Comparison of ENCODE assay signal across 8 mouse cellular contexts in genomic region chr7:144417644-144418343, GRCm38 (mm10). TPM values are rescaled to one million over a fixed set of nuclear protein-coding genes. Genes with fewer than 3 reads are reported as not detected.
DNase-seq lines count a peak whose midpoint lies in the region; ATAC-seq and TF ChIP-seq lines count a peak whose summit lies in the region.

No protein-coding gene starts in this region.

- H3K27me3 ChIP-seq in forebrain, postnatal 0 days (ENCODE audit: insufficient read depth, low read length) = no peaks in the 10 kb centered on the region
- H3K27me3 ChIP-seq in hindbrain, embryonic 15.5 days = no peaks in the 10 kb centered on the region
- no peaks in the 10 kb centered on the region for H3K27me3 ChIP-seq in limb, embryonic 14.5 days (ENCODE audit: control insufficient read depth, insufficient read depth, low read length)

- peaks cover 20% of the 10 kb centered on the region for H3K36me3 ChIP-seq in forebrain, postnatal 0 days (ENCODE audit: insufficient read depth)
- no peaks in the 10 kb centered on the region for H3K36me3 ChIP-seq in hindbrain, embryonic 15.5 days
- H3K36me3 ChIP-seq in limb, embryonic 14.5 days (ENCODE audit: control insufficient read depth, insufficient read depth, low read length) = no peaks in the 10 kb centered on the region

- TF ChIP-seq CTCF in forebrain, postnatal 0 days (IDR thresholded peaks at IDR 0.05; ENCODE audit: low read depth) = no peak

- H3K4me3 ChIP-seq in forebrain, postnatal 0 days (ENCODE audit: low read depth, low read length) = no peak overlapping the region
- H3K4me3 ChIP-seq in hindbrain, embryonic 15.5 days = no peak overlapping the region
- no peak overlapping the region for H3K4me3 ChIP-seq in limb, embryonic 14.5 days (replicated peaks; ENCODE audit: low read length)

- TF ChIP-seq POLR2A in limb, embryonic 14.5 days (IDR thresholded peaks at IDR 0.05; ENCODE audit: borderline replicate concordance, extremely low read depth, insufficient read depth, insufficient read length) = no peak

- 8% methylated on average over 16 of the region's 16 CpGs for WGBS in forebrain, postnatal 0 days
- WGBS in hindbrain, embryonic 15.5 days = 18% methylated on average over 16 of the region's 16 CpGs
- 44% methylated on average over 16 of the region's 16 CpGs for WGBS in limb, embryonic 14.5 days

- H3K4me2 ChIP-seq in forebrain, postnatal 0 days (ENCODE audit: low read depth) = peak overlapping the region; percentile 41
- peak overlapping the region; percentile 31 for H3K4me2 ChIP-seq in hindbrain, embryonic 15.5 days
- no peak overlapping the region for H3K4me2 ChIP-seq in limb, embryonic 14.5 days (replicated peaks; ENCODE audit: low read depth, low read length, severe bottlenecking)

- H3K27ac ChIP-seq in forebrain, postnatal 0 days (ENCODE audit: low read depth, low read length) = peak overlapping the region; percentile 84
- H3K27ac ChIP-seq in hindbrain, embryonic 15.5 days (replicated peaks) = peak overlapping the region; percentile 78
- H3K27ac ChIP-seq in limb, embryonic 14.5 days (replicated peaks; ENCODE audit: low read depth, low read length) = no peak overlapping the region

- H3K4me1 ChIP-seq in forebrain, postnatal 0 days (ENCODE audit: insufficient read depth) = peaks cover 16% of the 10 kb centered on the region
- peaks cover 32% of the 10 kb centered on the region for H3K4me1 ChIP-seq in hindbrain, embryonic 15.5 days (replicated peaks)
- H3K4me1 ChIP-seq in limb, embryonic 14.5 days (ENCODE audit: control insufficient read depth, insufficient read depth, low read length) = peaks cover 19% of the 10 kb centered on the region

- ATAC-seq in forebrain, postnatal 0 days = peak; percentile 93
- ATAC-seq in hindbrain, embryonic 15.5 days (ENCODE audit: low FRiP score, low read depth) = peak; percentile 79
- peak; percentile 28; the same call in 1 of the 2 replicates for ATAC-seq in limb, embryonic 14.5 days (ENCODE audit: low FRiP score, low read depth)

- peak; percentile 38 to 54 for DNase-seq in kidney, postnatal 4 days
- no peak for DNase-seq in kidney, adult 18-20 months
- peak; percentile 50 for DNase-seq in cerebellum, adult 11-12 months
- peak; percentile 88 for DNase-seq in forebrain, postnatal 0 days
- peak; percentile 28 for DNase-seq in limb, embryonic 14.5 days (ENCODE audit: low spot score)
- peak; percentile 30 for DNase-seq in ovary, postnatal 36 days (ENCODE audit: low spot score)
- DNase-seq in spleen, postnatal 10 days (ENCODE audit: low spot score in 2 of 2) = no peak

- no peaks in the 10 kb centered on the region for H3K9me3 ChIP-seq in forebrain, postnatal 0 days (ENCODE audit: low read length)
- no peaks in the 10 kb centered on the region for H3K9me3 ChIP-seq in hindbrain, embryonic 15.5 days
- no peaks in the 10 kb centered on the region for H3K9me3 ChIP-seq in limb, embryonic 14.5 days (ENCODE audit: control insufficient read depth, low read length)

- H3K9ac ChIP-seq in forebrain, postnatal 0 days = peak overlapping the region; percentile 35
- no peak overlapping the region for H3K9ac ChIP-seq in hindbrain, embryonic 15.5 days
- no peak overlapping the region for H3K9ac ChIP-seq in limb, embryonic 14.5 days (ENCODE audit: low read depth, low read length, severe bottlenecking)

RNA-seq across cellular contexts. Expression of gene Cttn, which starts 53.0 kb away (rescaled TPM):
- total RNA-seq in forebrain, postnatal 0 days (2014; rRNA removed) = 109 and 132 TPM in 2 replicates
- polyA plus RNA-seq in forebrain, postnatal 0 days (2015; fragmentation: Nextera tagmentation; extraction: Ambion mirVana) = 143 and 164 TPM in 2 replicates
- 171 and 187 TPM in 2 replicates for polyA plus RNA-seq in hindbrain, embryonic 15.5 days (2015; fragmentation: Nextera tagmentation; extraction: Ambion mirVana)
- polyA plus RNA-seq in limb, embryonic 14.5 days (2012; rRNA removed) = 188 and 190 TPM in 2 replicates
- polyA plus RNA-seq in limb, embryonic 14.5 days (2014; fragmentation: Nextera tagmentation; extraction: Ambion mirVana) = 174 and 180 TPM in 2 replicates

Comparison
In these comparisons a context has a peak if more than half of its experiments do, and no peak if none do; other contexts are left out.
1. DNase-seq: peak in kidney, postnatal 4 days (2 of 2), cerebellum, adult 11-12 months (single experiment), forebrain, postnatal 0 days (single experiment), limb, embryonic 14.5 days (single experiment) and ovary, postnatal 36 days (single experiment); none in kidney, adult 18-20 months (single experiment) and spleen, postnatal 10 days (0 of 2).
2. ATAC-seq: peak in every context shown above with its lines; median percentile 93 in forebrain, postnatal 0 days; 79 in hindbrain, embryonic 15.5 days; 28 in limb, embryonic 14.5 days.